Mouse (Mus musculus): Measurements from ENCODE around the gene Rcn3.

The Rcn3 gene

DNA sequence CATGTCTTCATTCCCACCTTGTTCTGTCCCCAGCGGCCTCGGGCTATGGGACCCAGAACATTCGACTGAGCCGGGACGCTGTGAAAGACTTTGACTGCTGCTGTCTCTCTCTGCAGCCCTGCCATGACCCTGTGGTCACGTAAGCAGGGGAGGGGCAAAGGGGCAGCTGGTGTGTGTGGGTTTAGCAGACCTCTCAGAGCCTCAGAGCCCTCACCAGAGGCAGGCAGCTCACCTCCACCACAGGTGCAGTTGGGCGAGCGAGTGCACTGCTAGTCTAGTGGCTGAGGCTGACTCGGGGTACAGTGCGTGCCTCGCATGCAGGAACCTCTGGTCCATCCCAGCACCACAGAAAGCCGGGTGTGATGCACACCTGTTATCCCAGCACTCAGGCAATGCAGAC is 18.1 kb downstream of the Rcn3 start:
- no peak for DNase-seq (ENCODE audit: low read depth, low spot score)

DNA sequence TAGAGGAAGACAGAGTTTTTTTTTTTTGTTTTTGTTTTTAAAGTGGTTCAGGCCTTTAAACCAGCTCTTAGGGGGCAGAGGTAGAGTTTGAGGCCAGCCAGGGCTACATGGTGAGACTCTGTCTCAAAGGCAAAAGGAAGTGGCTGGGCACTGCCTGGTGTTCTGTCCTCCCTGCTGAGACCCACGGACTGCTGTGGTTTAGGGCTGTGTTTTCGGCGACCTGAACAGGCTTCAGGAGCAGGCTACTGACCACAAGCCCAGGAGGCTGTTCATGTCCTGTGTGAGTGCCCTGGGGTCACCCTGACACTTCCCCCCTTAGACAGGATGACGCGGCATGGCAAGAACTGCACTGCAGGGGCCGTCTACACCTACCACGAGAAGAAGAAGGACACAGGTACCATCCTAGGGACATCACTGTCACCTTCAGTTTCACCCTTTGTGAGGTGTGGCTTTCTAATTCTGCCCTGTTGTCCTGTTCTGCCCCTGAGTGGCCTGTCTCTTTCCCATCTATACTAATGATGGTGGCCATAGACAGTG is 18.8 kb downstream of the Rcn3 start:
- no peak for DNase-seq (ENCODE audit: low read depth, low spot score)

DNA sequence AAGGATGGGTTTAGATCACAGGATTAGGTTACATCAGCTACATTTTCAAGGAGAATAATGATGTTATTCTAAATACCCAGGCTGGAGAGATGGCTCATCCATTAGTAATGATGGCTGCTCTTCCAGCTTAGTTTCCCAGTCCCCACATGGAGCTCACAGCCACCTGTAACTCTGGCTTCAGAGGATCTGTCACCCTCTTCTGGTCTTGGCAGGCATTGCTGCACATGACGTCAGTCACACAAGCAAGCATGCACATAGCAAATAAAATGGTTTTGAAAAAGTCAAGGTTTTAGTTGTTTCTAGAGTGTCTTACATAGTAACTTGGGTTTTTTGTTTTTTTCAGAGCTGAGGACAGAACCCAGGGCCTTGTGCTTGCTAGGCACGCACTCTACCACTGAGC is 19.8 kb downstream of the Rcn3 start:
- DNase-seq (ENCODE audit: low read depth, low spot score): no peak

DNA sequence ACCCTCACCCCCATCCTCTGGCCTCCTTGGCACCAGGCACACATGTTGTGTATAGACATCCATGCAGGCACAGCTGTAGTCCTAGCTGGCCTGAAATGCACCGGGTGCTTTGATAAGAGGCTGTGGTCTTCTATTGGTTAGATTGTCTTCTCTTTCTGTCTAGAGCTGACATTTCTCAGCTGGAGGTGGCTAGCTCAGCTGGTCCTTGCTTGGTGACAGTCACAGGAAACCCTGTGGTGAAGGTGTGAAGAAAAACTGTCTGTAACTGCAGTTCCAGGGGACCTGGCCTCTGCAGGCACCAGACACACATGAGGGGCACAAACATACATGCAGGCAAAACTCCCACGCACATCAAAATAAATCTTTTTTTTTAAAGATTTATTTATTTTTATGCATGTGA is 22.4 kb downstream of the Rcn3 start:
- DNase-seq (ENCODE audit: low read depth, low spot score): no peak

DNA sequence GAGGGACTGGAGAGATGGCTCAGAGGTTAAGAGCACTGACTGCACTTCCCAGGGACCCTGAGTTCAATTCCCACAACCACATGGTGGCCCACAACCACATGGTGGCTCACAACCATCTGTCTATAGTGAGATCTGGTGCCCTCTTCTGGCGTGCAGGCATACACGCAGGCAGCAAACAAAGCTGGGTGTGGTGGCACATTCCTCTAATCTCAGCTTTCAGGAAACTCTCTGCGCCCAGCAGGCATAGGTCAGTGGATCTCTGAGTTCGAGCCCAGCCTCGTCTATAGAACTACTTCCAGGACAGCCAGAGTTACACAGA is 24.1 kb downstream of the Rcn3 start:
- DNase-seq (ENCODE audit: low read depth, low spot score): peak; percentile 73

DNA sequence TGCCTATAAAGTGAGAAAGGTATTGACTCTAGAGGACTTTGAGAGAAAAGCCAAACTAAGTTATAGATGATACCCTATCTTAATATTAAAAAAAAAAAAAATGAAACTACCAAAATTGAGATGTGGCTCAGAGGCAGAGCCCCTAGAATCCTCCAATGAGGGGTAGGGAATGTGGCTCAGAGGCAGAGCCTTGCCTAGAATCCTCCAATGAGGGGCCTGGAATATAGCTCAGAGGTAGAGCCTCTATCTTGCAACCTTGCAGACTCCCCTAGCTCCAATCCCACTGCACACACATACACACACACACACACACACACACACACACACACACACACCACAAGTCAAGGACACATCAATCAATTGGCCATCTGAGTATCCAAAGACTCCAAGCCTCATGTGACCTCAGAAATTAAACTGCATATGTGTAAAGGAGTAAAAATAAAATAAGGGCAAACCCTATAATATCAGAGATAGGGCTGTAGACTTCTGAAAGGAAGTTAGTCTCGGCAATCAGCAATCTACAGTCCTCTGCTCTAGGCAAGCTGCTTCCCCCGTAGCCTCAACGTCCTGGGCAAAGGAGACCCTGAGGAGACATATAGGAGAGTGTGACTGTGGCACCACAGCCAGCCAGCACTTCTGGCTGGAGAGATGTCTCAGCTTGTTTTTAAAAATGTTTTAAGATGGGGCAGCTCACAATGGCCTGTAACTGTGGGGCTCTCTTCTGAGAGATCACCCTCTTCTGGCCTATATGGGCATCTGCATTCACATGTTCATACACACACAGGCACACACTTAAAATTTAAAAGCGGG is 24.6 kb downstream of the Rcn3 start:
- no peak for DNase-seq (ENCODE audit: low read depth, low spot score)

DNA sequence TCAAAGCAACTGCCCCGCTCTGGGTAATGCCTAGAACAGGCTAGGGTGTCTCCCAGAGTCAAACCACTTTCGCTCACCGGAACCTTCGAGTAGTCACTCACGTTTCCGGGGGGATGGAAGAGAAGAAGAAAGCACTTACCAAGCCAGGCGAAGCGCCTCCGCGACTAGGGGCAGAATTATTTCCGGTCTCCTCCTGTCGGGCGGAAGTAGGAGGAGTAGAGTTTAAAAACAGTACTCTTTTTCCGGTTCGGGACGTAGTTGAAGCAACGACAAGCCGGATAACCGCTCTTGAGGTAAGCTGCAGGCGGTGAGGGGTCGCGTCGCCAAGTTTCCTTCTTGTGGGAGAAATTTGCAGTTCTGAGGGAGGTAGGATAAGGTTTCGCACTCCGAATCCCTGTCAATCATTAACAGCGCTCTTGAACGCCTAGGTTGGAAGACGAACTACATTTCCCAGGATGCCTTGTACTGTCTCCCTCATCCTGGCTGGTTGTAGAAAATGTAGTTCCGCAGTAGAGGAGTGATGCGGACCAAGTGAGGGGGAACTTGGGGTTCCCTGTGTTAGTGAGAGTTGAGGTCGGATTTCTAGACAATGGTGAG is 29.7 kb downstream of the Rcn3 start, which contains the start of the genes Nosip and Prrg2:
Gene Nosip (plus strand): TSS at position 191 of the 597 bp plus-strand sequence.
Gene Prrg2 (minus strand): TSS at position 439 of the 597 bp plus-strand sequence.
- DNase-seq (ENCODE audit: low read depth, low spot score): peak; percentile 97

- no peak for DNase-seq (ENCODE audit: low read depth, low spot score)
Observed at GRCm38 (mm10) chr7:45061532-45062075, 30.4 kb downstream of the Rcn3 start.

- DNase-seq (ENCODE audit: low read depth, low spot score): no peak
Observed at GRCm38 (mm10) chr7:45060632-45061122, 31.3 kb downstream of the Rcn3 start.

DNA sequence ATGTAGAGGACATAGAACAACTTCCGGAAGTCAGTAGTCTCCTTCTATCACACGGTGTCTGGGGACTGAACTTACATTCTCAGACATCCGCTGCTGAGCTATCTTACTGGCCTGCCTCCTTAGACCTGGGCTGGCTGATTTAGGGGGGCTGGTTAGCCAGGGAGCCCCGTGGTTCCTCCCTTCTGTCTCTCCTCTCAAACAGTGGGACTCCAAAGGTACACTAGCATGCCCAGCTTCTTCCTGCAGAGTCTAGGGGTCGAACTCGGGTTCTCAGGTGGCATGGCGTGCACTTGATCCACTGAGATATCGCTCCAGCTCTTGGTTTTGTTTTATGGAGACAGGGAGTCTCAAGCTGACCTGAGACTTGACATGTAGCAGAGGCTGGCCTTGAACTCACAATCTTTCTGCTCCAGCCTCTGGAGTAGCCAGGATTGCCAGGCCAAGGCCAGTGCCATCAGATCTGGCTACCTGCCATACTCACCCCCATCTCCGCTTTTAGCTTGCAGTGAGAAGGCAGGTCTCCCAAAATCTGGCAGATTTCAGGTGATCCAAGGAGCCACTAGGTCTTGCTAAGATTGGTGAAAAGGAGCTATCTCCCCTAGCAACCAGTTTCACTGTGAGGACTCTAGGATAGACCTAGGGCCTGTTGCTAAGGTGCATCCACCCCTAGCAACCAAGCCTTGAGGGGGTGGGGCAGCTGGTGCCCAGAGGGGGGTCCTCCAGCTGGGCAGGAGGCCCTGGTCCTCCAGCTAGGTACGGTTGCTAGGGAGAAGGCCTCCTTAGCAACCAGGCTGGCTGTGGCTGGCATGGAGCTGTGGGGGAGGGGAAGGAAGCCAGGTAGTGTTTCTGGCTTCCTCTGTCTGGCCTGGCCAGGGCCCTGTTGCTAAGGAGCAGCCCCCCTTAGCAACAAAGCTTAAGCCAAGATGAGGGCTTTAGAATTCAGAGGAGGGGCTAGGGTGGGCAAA is 33.1 kb downstream of the Rcn3 start:
- no peak for DNase-seq (ENCODE audit: low read depth, low spot score)

- DNase-seq (ENCODE audit: low read depth, low spot score): no peak
Observed at GRCm38 (mm10) chr7:45056972-45057348, 35.1 kb downstream of the Rcn3 start.

DNA sequence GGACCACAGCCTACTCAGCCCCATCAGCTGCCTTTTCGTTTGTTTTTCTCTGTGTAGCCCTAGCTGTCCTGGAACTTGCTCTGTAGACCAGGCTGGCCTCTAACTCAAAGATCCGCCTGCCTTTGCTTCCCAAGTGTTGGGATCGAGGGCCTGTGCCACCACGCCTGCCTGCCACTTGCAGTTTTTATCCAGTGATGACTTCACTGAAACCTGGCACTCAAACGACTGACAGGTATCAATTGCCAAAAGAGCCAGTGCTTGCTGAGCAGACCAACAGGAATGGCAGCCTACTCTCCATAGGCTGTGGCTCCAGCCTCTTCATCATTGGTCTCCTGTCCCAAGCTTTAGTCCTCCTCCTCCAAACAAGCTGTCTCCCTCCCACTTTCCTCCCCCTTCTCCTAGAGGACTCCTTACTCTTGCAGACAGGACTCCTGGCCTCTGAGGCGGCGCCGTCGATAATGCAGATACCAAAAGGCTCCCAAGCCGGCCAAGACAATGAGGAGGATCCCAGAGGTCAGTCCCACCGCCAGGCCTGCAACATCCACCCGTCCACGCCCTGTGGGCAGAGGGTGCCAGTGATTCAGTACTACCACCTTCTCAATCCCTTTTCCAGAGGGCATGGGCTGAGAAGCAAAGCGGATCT is 35.6 kb downstream of the Rcn3 start:
- DNase-seq (ENCODE audit: low read depth, low spot score): no peak

DNA sequence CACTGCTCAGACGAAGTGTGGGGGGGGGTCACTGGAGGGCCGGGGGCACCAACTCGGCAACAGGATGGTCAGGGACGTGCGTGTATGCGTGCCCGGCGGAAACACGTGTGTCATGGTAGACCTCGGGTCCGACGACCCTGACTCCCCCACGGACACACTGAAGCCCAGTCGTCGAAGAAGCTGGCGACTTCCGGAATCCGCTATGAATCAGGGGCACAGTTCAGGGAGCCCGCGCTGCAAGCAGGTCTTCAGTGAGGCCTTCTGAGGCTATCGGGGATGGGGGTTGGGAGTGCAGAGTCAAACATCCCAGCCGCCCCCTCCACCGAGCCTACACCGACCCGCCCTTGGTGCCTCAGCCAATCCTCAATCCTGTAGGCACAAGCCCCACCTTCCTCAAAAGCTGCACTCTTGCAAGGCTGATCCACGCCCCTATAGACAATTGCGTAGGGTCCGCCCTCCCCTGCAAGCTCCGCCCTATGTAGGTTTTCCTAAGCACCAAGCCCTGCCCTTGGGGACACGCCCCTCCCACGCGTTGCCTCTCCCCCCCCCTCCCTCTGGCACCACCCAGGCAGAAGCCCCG is 38.0 kb downstream of the Rcn3 start:
- DNase-seq (ENCODE audit: low read depth, low spot score): peak; percentile 97

DNA sequence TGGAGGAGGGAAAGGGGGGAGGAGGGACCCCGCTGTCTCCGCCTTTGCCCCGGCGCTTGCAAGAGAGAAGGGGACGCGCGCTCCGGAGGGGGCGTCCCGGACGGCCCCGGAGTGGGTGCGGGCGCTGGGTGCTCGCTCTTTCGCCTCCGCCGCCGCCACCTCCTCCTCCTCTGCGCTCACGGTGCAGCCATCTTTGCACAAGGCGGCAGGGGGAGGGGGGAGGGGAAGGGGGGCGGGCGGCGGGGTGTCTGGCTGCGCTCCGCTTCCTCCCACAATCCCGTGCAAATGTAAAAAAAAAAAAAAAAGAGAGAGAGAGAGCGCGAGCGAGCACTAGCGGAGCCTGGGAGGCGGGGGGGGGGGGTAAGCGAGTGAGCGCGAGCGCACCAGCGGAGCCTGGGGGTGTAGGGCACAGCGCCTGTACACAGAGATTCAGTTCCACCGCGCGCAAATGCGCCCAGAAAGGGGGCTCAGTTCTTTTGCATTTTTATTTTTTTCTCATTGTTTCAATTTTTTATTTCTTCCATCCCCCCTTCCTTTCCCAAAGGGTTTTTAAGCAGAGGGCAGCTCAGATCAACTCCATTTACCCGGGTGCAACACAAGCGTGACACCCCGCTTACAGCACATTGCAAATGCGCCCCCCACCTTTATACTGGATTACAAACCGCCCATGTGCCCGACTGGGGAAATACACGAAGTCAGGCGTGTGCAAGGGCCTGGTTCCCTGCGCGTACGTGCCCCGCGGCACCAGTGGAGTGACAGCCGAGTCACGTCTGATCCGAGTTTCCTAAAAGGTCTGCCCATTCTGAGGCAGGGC is 38.7 kb downstream of the Rcn3 start:
- peak; percentile 81 for DNase-seq (ENCODE audit: low read depth, low spot score)

GRCm38 (mm10) chr7:45052862-45053116 is 39.2 kb downstream of the Rcn3 start, which contains the start of gene Prr12:
TSS of gene Prr12 (minus strand) at chr7:45052881.
- DNase-seq (ENCODE audit: low read depth, low spot score): peak; percentile 72

GRCm38 (mm10) chr7:45052181-45052861 is 39.7 kb downstream of the Rcn3 start:
- DNase-seq (ENCODE audit: low read depth, low spot score): peak; percentile 14

DNA sequence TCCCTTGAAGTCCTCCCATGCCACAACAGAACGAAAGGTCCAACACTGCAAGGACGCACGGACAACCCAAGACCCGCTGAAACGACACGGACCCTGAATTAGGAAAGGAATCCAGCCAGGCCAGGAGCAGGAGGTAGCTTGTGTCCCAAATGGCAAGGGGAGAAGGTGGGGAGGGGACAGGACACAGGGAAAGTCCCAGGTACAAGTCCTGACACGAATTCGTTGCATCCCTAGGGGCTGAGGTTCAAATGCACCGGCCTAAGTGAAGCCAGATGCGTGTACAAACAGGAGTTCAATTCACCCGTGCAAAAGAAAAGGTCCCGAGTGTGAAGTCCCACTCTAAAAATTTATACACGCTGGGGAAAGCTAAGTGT is 40.4 kb downstream of the Rcn3 start:
- DNase-seq (ENCODE audit: low read depth, low spot score): peak; percentile 11

DNA sequence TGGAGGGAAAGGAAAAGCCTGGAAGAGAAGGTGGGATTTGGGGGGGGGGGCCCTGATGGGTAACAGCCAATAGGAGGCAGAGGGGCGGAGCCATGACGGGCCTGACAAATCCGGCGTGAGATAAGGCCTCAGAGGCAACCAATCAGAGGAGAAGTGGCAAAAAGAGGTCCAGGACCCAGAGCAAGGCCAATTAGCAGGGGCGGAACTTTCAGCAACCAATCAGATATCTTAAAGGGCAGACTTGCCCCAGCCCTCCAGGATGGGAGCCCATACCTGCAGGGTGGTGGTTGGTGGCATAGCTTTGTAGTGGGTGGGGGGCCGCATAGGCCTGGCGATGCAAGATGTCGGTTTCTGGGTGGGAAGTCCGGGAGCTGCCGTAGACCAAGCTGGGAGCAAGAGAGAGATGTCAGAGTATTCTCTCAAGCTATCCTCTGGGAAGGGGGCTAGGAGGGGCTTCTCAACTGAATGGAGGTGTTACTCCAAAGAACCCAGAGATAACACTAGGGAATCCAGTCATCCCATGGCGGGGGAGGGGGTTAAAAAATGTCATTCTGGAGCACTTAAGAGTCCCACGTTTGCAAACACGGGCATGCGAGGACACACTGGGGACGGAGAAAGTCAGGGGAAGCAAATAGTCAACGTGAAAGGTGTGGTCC is 40.9 kb downstream of the Rcn3 start:
- DNase-seq (ENCODE audit: low read depth, low spot score): peak; percentile 92

Measured in mesoderm, embryonic 11.5 days (tissue).